Mouse (Mus musculus): ENCODE results near the gene Pcbp2.

Gene Pcbp2

GRCm38 (mm10) chr15:102470183-102470604 lies at the start of gene Pcbp2:
TSS of gene Pcbp2 (plus strand) at chr15:102470539.
- DNase-seq (ENCODE audit: low spot score) = peak; percentile 99

DNA sequence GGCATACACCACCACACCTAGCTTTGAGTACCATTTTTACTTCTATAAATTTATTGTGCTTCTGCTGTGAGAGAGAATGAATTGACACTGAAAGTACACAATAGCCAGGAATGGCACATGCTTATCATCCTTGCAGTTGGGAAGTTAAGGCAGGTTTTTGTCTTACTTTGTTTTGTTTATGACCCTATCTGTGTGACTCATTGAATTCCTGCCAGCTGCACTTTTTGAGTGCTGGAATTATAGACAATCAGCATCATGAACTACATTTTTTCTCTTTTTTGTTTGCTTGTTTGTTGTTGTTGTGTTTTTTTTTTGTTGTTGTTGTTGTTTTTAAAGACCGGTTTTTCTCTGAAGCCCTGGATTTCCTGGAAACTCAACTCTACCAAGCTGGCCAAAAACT lies 49.4 kb upstream of the Pcbp2 start:
- DNase-seq (ENCODE audit: low spot score) = no peak

DNA sequence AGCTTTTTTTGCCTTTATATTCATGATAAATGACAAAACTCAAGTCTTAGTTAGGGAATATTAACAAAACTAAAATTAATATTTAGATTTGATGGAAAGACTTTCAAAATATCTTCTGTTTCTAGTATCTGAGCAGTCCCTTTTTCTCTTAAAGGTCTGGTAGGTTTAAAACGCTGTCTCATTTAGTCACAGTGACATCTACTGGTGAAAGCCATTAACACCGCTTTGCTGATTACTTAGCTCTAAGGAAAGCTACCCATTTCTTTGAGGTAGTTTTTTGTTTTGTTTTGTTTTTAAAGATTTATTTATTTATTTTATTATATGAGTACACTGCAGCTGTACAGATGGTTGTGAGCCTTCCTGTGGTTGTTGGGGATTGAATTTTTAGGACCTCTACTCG lies 48.9 kb upstream of the Pcbp2 start:
- DNase-seq (ENCODE audit: low spot score) = peak; percentile 84

- DNase-seq (ENCODE audit: low spot score) = no peak
These were observed 46.6 kb upstream of the Pcbp2 start for GRCm38 (mm10) chr15:102423602-102424240.

- no peak for DNase-seq (ENCODE audit: low spot score)
These were observed 45.7 kb upstream of the Pcbp2 start for GRCm38 (mm10) chr15:102424657-102425056.

DNA sequence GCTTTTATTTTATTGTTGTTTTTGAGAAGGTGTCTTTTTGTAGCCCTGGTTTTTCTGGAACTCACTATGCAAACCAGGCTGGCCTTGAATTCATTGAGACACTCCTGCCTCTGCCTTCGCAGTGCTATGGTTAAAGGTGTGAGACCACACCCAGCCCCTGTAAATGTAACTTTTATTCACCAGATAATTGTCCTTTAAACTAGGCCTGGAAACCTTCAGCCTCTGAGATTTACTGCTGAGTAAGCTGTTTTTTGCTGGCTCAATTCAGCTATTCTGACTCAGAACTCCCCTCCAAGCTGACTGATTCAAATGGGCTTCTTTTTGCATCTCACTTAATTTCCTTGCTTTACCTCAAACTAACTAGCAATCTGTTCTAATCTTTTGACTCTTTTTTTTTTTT lies 43.4 kb upstream of the Pcbp2 start:
- no peak for DNase-seq (ENCODE audit: low spot score)

DNA sequence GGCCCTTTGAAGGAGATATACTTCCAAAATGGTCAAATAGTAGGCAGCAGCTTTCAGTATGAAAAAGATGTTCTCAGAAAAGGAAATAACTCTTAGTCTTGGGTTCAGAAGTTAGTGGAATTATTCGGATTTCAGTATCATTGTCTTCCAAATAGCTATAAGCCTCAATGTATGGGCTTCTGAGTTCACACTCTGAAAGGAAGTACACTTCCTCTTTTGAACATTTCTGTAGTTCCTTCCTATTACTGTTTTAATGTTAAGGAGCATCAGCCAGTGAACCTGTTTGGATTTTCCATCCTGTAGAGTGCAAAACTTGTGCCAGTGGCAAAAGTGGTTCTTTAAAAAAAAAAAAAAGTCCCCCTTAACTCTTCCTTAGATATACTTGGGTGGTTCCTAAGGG lies 38.3 kb upstream of the Pcbp2 start:
- DNase-seq (ENCODE audit: low spot score) = no peak

DNA sequence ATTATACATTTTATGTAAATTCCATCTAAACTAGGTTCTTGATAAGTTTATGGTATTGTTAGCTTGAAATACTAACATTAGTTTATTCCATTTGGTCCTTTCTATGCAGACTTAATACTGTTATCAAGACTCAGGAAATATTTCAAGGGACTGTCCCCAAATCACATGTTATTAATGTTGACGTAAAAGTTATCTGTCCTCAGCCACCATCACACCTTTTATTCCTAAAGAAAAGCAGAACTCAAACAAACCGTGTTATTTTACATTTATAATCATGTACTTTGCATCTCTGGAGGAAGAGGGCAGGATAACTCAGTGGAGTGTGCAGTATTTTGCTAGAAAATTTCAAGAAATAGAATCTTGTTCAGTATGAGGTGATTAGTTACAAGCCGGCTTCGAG lies 37.2 kb upstream of the Pcbp2 start:
- no peak for DNase-seq (ENCODE audit: low spot score)

GRCm38 (mm10) chr15:102442490-102442889 lies 27.8 kb upstream of the Pcbp2 start:
- peak; percentile 92 for DNase-seq (ENCODE audit: low spot score)

GRCm38 (mm10) chr15:102445146-102445545 lies 25.2 kb upstream of the Pcbp2 start, which contains the start of gene Amhr2:
TSS of gene Amhr2 (plus strand) at chr15:102445367.
- no peak for DNase-seq (ENCODE audit: low spot score)

DNA sequence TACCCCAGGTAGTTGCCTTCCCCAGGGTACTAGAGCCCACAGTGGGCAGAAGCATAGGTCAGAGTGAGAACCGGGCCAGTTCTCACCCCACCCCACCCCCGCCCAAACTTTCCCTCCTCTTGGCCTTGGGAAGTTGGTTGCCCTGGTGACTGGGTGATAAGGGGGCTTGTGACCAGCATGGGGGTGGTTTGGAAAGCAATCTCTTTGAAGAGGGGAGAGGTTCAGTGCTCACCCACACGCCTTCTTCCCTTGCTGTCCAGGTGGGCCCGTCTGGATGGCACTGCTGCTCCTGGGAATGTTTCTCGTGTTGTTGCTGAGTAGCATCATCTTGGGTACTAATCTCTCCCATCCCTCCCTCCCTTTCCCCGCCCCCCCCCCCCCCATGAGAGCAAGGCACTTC lies 23.9 kb upstream of the Pcbp2 start:
- no peak for DNase-seq (ENCODE audit: low spot score)

DNA sequence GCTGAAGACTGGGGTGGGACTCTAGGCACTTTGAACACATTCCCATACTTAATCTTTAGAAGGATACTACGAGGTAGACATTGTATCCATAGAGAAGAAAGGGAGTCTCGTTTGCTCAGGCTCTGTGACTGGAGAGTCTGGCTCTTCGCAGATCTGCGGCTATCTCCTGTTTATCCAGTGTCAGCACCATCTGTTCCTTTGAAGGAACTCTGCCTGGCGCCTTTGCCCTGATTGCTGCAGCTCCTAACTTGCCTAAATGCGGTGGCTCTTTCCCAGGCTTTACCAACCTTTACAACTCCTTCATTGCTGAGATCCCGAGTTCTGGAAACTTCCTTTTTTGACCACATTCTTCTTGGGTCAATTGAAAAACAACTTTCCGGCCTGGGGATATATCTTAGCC lies 21.0 kb upstream of the Pcbp2 start:
- DNase-seq (ENCODE audit: low spot score) = no peak

GRCm38 (mm10) chr15:102450928-102451327 lies 19.4 kb upstream of the Pcbp2 start:
- DNase-seq (ENCODE audit: low spot score) = no peak

DNA sequence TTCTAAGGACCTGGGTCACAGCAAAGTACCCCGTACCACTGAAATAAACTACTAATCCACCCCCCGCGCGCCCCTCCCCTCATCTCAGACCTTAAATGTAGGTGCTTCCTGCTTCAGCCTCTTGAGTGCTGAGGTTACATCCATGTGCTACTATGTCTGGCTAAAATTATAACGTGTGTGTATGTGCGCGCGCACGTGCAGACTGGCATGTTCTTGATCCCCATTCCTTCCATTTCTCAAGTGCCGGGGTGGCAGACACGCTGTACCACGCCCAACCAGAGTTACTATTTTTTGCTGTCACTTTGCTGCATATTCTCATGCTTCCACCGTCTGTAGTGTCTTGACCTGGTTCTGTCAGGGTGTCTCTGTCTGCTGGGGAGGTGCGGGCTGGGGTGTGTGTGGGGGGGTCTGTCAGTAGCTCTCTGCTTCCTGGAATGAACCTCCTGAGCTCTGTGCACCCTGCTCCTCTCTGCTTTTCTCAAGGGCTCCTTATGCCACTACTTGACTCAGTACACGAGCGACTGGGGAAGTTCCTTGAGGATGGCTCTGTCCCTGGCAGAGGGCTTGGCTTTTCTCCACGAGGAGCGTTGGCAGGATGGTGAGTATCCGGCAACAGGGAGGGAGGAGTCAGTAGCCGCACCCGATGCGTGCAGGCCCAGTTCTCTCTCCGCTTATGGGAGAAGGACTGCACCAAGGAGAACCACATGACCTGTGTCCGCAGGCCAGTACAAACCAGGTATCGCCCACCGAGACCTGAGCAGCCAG lies 18.5 kb upstream of the Pcbp2 start:
- DNase-seq (ENCODE audit: low spot score) = no peak

DNA sequence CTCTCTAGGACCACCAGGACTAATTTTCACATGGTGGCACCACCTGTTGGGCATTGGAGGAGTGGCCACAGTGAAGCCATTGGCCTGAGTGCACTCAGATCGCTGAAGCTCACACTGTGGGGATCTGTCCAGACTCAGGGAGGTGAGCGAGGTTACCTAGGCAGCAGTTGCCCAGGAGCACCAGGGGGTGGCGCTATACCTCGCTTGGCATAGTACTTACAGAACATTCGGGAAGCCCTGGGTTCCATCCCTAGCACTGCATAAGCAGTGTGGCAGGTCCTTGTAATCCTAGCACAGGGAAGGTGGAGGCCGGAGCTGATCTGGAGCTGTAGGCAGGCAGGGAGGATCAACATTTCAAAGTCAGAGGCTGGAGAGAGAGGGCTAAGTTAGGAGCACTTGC lies 14.3 kb upstream of the Pcbp2 start:
- DNase-seq (ENCODE audit: low spot score) = peak; percentile 33

- no peak for DNase-seq (ENCODE audit: low spot score)
These were observed 12.1 kb upstream of the Pcbp2 start for GRCm38 (mm10) chr15:102458050-102458736.

GRCm38 (mm10) chr15:102458904-102459317 lies 11.4 kb upstream of the Pcbp2 start, which contains the start of gene Prr13:
TSS of gene Prr13 (plus strand) at chr15:102459028.
- peak; percentile 96 for DNase-seq (ENCODE audit: low spot score)

DNA sequence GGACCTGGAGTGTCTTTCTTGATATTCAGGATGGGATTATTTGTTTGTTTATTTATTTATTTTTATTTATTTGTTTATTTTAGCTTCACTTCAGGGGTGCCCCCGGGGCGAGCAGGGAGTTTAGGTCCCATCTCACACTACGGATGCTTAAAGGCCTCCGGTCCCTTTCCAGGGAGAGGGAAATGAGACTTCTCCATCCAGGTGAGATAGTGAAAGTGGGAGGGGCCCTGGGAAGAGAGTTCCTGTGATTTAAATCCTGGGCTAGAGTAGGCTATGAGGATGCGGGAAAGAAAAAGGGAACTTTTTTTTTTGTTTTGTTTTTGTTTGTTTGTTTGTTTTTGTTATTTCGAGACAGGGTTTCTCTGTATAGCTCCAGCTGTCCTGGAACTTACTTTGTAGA lies 11.0 kb upstream of the Pcbp2 start:
- DNase-seq (ENCODE audit: low spot score) = no peak

GRCm38 (mm10) chr15:102459847-102460246 lies 10.5 kb upstream of the Pcbp2 start:
- DNase-seq (ENCODE audit: low spot score) = no peak

DNA sequence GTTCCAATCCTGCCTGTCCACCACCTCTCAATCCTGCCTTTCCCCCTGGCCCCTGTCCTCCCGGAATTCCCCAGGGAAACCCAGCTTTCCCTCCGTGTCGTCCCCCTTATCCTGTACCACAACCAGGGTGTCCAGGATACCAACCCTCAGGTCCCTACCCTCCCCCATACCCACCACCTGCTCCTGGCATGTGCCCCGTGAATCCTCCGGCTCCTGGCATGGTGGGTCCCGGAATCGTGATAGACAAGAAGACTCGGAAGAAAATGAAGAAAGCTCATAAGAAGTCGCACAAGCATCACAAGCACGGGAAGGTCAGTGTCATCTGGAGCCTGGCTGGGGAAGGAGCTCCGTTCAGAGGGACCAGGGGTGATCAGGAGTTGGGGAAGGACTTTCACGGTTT lies 9.9 kb upstream of the Pcbp2 start:
- no peak for DNase-seq (ENCODE audit: low spot score)

GRCm38 (mm10) chr15:102460971-102461370 lies 9.4 kb upstream of the Pcbp2 start:
- DNase-seq (ENCODE audit: low spot score) = no peak

- no peak for DNase-seq (ENCODE audit: low spot score)
These were observed 8.8 kb upstream of the Pcbp2 start for GRCm38 (mm10) chr15:102461430-102462075.
